36 mouse cellular contexts compared by ENCODE assay signal in genomic region chr6:72252433-72252832, GRCm38 (mm10). TPM values are rescaled to one million over a fixed set of nuclear protein-coding genes. Genes with fewer than 3 reads are reported as not detected.
"Had no signal": no experiment of that assay in that cellular context is flagged by ENCODE, and none has a peak within 500 bp of the region (broad histone marks: within the 10 kb centered on the region; RNA-seq: fewer than 3 reads in every experiment).

No protein-coding gene starts in this region.

- DNase-seq: gastrocnemius, postnatal 10 days; gastrocnemius, postnatal 25 days; heart, postnatal 14 days; heart, postnatal 36 days; kidney, adult 18-20 months; kidney, adult 8-10 months; kidney, postnatal 10 days; kidney, postnatal 25 days; layer of hippocampus, adult 9-11 months; layer of hippocampus, postnatal 36 days; left cerebral cortex, postnatal 4 days had no signal

- ATAC-seq: forebrain, embryonic 16.5 days; hindbrain, embryonic 16.5 days; inflammation-experienced regulatory T-cells, adult 6 months; intestine, embryonic 15.5 days; intestine, postnatal 0 days had no signal

- H3K27ac ChIP-seq: hindbrain, embryonic 10.5 days; hindbrain, embryonic 12.5 days; hindbrain, embryonic 14.5 days; intestine, embryonic 15.5 days; limb, embryonic 13.5 days; limb, embryonic 15.5 days; liver, embryonic 14.5 days had no signal

- H3K9ac ChIP-seq: heart, embryonic 12.5 days; hindbrain, embryonic 12.5 days; hindbrain, embryonic 14.5 days; intestine, embryonic 15.5 days; limb, embryonic 13.5 days; limb, embryonic 15.5 days; liver, embryonic 14.5 days had no signal

- H3K9me3 ChIP-seq: heart, embryonic 12.5 days; hindbrain, embryonic 10.5 days; hindbrain, embryonic 12.5 days; intestine, embryonic 15.5 days; limb, embryonic 13.5 days; limb, embryonic 15.5 days had no signal

- H3K4me2 ChIP-seq: heart, embryonic 12.5 days; hindbrain, embryonic 12.5 days; hindbrain, embryonic 14.5 days; intestine, embryonic 15.5 days; limb, embryonic 13.5 days; limb, embryonic 15.5 days had no signal

- H3K36me3 ChIP-seq: heart, embryonic 12.5 days; hindbrain, embryonic 10.5 days; hindbrain, embryonic 12.5 days; intestine, embryonic 15.5 days; limb, embryonic 13.5 days; limb, embryonic 15.5 days had no signal

- H3K4me3 ChIP-seq: heart, embryonic 12.5 days; hindbrain, embryonic 10.5 days; hindbrain, embryonic 12.5 days; intestine, embryonic 15.5 days; limb, embryonic 13.5 days; limb, embryonic 15.5 days had no signal

- H3K27me3 ChIP-seq: heart, embryonic 12.5 days; hindbrain, embryonic 12.5 days; intestine, embryonic 15.5 days; limb, embryonic 13.5 days; limb, embryonic 15.5 days had no signal

RNA-seq across cellular contexts. Expression of gene Atoh8, which starts 17.1 kb away (rescaled TPM):
- total RNA-seq: granulocyte monocyte progenitor cell, adult 5-6 weeks had no signal
- polyA plus RNA-seq: inflammation-experienced regulatory T-cells, adult 6 months had no signal

RNA-seq across cellular contexts. Expression of gene Sftpb, which starts 52.0 kb away (rescaled TPM):
- total RNA-seq: gastrocnemius, postnatal 10 days; gastrocnemius, postnatal 25 days; granulocyte monocyte progenitor cell, adult 5-6 weeks; heart, adult 18-20 months; heart, postnatal 36 days; layer of hippocampus, adult 18-20 months; layer of hippocampus, adult 8-10 months; layer of hippocampus, postnatal 14 days; layer of hippocampus, postnatal 36 days; left cerebral cortex, adult 18-20 months; left cerebral cortex, adult 8-10 months; left cerebral cortex, postnatal 10 days; left cerebral cortex, postnatal 25 days had no signal
- polyA plus RNA-seq: frontal cortex, adult 2 months; heart, embryonic 12.5 days; heart, embryonic 14.5 days; hindbrain, embryonic 10.5 days; hindbrain, embryonic 12.5 days; inflammation-experienced regulatory T-cells, adult 6 months; intestine, embryonic 15.5 days; kidney, embryonic 14.5 days; limb, embryonic 11.5 days; limb, embryonic 13.5 days; limb, embryonic 15.5 days; liver, embryonic 14.5 days had no signal
